Mouse (Mus musculus) ovary, postnatal 36 days (tissue): ENCODE data around the gene Rars.
"Not testable (repeated sequence)": the region's sequence is repeated elsewhere in the genome, so short reads cannot be mapped to it uniquely, and the experiment has no call there.

Experiments
- DNase-seq: peaks from one replicate; pipeline ENCODE4 v3.0.0; 2022; ENCODE audit warnings: low spot score, mixed read lengths

Rars gene

GRCm38 (mm10) chr11:35838345-35839338 lies 4.3 kb upstream of the Rars start:
- DNase-seq, result peak; percentile 91

DNA sequence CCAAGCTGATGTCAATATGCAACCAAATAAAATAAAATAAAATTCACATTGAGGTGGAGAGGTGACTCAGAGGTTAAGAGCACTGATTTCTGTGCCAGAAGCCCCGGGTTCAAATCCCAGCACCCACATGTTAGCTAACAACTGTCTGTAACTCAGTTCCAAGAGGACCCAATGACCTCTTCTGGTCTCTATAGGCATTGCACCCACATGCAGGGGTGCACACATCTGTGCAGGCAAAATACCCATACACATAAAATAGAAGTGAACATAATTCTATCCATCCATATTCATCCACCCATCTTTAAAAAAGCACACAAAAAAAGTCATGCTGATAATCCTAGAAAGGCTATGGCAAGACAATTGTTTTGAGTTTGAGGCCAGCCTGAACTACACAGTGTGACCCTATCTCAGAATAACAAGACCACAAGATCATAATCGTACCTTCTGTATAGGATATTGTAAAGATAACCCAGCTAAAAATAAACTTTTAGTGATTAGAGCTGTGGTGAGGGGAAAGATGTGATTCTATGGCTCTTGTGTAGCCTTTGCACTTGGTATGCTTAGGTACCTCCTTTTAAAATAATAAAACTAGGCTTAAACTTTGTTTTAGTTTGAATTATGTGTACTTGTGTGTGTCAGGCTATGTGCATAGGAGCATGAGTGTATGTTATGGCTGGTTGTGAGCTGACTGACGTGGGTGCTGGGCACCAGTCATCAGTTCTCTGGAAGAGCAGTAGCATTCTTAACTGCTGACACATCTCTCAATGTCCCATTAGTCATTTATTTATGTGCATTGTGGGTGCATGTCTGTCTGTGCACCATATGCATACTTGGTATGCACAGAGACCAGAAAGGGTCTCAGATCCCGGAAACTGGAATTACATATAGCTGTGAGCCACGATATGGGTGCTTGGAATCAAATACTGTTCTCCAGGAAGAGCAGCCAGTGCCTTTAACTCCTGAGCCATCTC lies 3.1 kb upstream of the Rars start:
- no peak for DNase-seq

- no peak for DNase-seq
These were observed 1.0 kb downstream of the Rars start for GRCm38 (mm10) chr11:35833270-35833669.

DNA sequence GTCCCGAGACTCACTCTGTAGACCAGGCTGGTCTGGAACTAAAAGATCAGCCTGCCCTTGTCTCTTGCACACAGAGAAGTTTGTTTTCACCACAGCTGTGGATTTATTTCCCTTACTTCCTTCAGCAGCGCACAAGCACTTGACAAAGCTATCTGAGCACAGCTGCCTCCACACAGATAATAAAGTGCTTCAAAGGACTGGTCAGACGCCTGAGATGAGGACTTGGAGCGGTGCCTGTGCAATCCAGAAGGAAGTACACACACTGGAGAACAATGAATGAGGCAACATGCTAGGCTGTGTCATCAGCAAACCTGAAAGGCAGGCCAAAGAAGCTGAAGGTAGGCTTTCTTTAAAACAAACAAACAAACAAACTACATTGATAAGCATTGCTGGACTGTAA lies 2.2 kb downstream of the Rars start:
- no peak for DNase-seq

- DNase-seq, result no peak
These were observed 6.6 kb downstream of the Rars start for GRCm38 (mm10) chr11:35827714-35828113.

GRCm38 (mm10) chr11:35816316-35816715 lies 18.0 kb downstream of the Rars start:
- no peak for DNase-seq

DNA sequence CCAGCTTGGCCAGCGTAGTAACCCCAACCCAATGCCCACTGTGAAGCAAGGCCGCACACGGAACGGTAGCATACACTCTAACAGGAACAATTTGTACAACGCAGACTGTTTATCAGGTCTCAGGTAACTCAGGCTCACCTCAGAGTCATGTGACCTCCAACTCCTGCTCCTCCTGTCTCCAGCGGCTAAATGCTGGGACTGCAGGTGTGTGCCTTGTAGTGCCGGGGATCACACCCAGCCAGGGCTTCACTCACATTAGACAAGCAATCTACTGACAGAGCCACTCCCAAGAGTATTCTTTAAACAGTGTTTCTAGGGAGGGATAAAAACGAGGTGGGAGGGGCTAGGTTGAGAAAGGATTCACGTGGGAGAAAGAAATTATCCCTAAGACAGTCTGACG lies 22.8 kb downstream of the Rars start:
- no peak for DNase-seq

GRCm38 (mm10) chr11:35801332-35801731 lies 33.0 kb downstream of the Rars start:
- no peak for DNase-seq

- DNase-seq, result peak; percentile 57
These were observed 35.4 kb downstream of the Rars start, which contains the start of gene Fbll1 for GRCm38 (mm10) chr11:35798874-35799273. Gene Fbll1 (minus strand): TSS chr11:35798884.

- DNase-seq, result no peak
These were observed 35.8 kb downstream of the Rars start for GRCm38 (mm10) chr11:35798495-35798820.

GRCm38 (mm10) chr11:35797751-35798494 lies 36.4 kb downstream of the Rars start:
- DNase-seq, result no peak

DNA sequence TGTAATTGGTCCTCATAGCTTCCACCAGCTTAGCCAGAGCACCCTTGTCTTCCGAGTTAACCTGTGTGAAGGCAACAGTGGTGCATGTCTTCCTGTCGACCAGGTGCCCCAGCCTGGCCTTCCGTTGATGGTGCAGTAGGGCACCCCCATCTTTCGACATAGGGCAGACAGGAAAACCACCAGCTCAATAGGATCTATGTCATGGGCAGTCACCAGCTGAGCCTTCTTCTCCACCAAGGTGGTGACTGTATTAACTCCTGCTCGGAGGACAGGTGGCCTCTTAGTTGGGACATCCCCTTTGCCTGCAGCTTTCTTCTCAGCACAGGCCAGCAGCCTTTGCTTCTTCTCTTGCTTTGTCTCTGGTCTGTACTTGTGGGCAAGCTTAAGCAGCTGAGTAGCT lies 41.5 kb downstream of the Rars start:
- not testable (repeated sequence) for DNase-seq

DNA sequence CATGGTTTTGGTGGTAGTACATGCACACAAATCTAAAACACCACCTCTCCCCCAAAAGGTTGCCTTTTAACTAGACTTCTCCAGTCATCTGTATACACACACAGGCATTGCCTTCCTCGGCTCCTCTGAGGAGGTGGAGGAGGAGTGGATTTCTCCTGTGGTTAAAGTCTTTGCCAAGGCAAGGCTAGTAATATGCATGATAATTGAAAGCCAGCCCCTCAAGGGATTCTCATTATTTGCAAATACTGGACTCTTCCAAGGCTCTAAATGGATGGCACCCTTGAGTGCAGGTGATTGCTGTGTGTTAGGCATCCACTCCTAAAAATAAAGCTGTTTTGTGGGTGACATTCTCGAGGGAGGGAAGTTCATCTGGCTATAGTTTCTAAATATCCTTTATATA lies 45.9 kb downstream of the Rars start:
- no peak for DNase-seq

GRCm38 (mm10) chr11:35784537-35784936 lies 49.8 kb downstream of the Rars start:
- no peak for DNase-seq

- DNase-seq, result no peak
These were observed 50.3 kb downstream of the Rars start for GRCm38 (mm10) chr11:35784002-35784401.

DNA sequence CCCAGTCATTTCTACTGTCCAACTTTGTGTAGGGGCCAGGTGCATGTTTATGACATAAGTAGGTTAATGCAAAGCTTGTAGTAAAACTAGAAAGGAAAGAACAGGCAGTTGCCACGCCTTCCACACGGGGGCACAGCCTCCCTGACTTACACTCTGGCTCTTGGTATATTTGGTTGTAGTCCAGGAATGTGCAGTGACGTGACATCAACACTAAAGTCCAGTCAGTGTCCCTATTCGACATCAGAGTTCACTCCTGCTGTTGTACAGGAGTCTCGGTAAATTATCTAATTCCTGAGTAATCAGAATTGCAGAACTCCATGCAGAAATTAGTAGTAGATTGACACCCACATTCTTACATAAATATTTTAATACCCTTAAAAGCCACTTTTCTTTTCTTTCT lies 51.3 kb downstream of the Rars start:
- no peak for DNase-seq

GRCm38 (mm10) chr11:35782444-35782843 lies 51.9 kb downstream of the Rars start:
- no peak for DNase-seq

GRCm38 (mm10) chr11:35780336-35780735 lies 54.0 kb downstream of the Rars start:
- no peak for DNase-seq

DNA sequence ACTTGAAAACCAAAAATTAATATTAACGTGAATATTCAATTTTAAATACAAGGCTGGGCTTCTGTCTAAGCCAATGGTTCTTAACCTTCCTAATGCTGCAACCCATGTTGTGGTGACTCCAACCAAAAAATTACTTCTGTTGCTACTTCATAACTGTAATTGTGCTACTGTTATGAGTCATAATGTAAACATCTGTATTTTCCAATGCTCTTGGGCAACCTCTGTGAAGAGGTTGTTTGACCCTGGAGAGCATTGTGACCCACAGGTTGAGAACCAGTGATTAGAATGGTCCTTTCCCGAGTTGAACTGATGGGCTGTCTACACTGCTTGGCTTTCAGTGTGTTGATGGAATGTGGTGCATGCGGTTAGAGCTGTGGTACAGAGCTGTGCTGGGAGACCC lies 57.9 kb downstream of the Rars start:
- no peak for DNase-seq

DNA sequence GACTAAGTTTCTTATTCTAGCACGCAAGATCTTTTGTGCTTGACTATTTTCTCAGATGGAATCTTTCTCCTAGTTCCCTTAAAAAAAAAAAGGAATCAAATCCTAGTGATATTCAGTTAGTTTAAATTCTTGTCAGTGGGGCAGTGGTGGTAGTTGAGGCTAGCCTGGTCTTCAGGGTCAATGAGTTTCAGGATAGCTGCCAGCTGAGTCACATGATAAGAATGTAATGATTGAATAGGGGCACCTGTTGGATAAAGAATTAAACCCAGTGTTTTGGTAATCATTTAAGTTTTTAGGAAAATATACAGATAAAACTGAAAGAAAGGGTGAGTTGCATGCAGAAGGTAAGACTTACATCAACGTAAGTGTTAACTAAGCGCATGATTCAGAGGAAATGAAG lies 58.7 kb downstream of the Rars start:
- DNase-seq, result no peak

DNA sequence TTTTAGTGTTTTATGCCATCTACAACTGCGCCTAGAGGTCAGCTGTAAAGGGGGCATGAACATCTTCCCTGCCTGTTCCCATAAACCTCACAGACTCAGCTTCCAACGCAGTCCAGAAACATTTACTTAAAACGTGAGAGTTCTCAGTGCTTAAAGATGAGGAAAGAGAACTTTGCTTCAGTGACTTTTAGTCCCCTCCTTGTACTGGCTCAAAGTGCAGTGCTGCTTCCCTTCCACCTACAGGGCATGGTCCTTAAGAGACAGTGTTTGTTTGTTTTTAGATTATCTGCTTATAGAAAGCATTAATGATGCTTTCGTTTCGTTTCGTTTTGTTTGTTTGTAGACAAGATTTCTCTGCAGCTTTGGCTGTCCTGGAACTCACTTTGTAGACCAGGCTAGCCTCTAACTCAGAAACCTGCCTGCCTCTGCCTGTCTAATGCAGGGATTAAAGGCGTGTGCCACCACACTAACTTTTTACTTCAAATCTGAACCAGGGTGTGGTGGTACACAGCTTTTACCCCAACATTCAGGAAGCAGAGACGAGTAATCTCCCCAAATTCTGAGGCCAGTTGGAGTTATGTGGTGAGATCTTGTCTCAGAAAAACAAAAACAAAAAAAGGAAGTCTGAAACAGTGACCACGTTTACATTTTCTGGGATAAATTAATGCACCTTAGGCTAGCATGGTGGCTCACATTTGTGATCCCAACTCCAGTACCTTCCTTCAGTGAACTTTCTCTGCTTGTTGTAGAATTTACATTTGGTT lies 63.4 kb downstream of the Rars start:
- no peak for DNase-seq
